Mouse (Mus musculus) testis, adult 2 months (tissue): ENCODE measurements around the gene Olfr781. TPM values are rescaled to one million over a fixed set of nuclear protein-coding genes. Genes with fewer than 3 reads are reported as not detected.
"Not testable (repeated sequence)": the region's sequence is repeated elsewhere in the genome, so short reads cannot be mapped to it uniquely, and the experiment has no call there.

ENCODE experiments used
- H3K27ac ChIP-seq: fragments of 200-500 bp; 2 replicates; pipeline ENCODE4 v1.5.1; 2012; ENCODE audit warnings: low read depth, low read length; ENCODE audit not compliant: control insufficient read depth, insufficient read depth
- H3K27me3 ChIP-seq: fragments of 200-500 bp; 2 replicates; pipeline ENCODE4 v1.6.1; 2012; ENCODE audit warnings: mild to moderate bottlenecking, low read length, moderate library complexity; ENCODE audit not compliant: control insufficient read depth, insufficient read depth
- H3K36me3 ChIP-seq: fragments of 200-500 bp; 2 replicates; pipeline ENCODE4 v1.6.1; 2012; ENCODE audit warnings: mild to moderate bottlenecking, low read length; ENCODE audit not compliant: control insufficient read depth, insufficient read depth
- H3K4me1 ChIP-seq: fragments of 200-500 bp; 2 replicates; pipeline ENCODE4 v1.6.1; 2012; ENCODE audit warnings: low read length; ENCODE audit not compliant: control insufficient read depth, insufficient read depth
- H3K4me3 ChIP-seq: fragments of 200-500 bp; 2 replicates; pipeline ENCODE4 v1.5.1; 2012; ENCODE audit warnings: low read depth, mild to moderate bottlenecking, low read length, moderate library complexity, mixed read lengths; ENCODE audit not compliant: control insufficient read depth
- CTCF ChIP-seq: fragments of 200-500 bp; IDR thresholded peaks from 2 replicates; pipeline ENCODE4 v1.5.1; 2012; ENCODE audit warnings: low read depth, mild to moderate bottlenecking, inconsistent platforms, low read length, moderate library complexity; ENCODE audit not compliant: control insufficient read depth, insufficient read depth, insufficient replicate concordance
- POLR2A ChIP-seq: fragments of 200-500 bp; IDR thresholded peaks from 2 replicates; pipeline ENCODE4 v1.6.1; 2012; ENCODE audit warnings: low read depth, mild to moderate bottlenecking, inconsistent platforms, low read length, moderate library complexity; ENCODE audit not compliant: control insufficient read depth
- polyA plus RNA-seq: library from polyadenylated mRNA; depleted of rRNA; stranded (reverse); fragments of >200 nt; gene quantifications from 2 replicates; pipeline ENCODE4 v1.2.3, GENCODE M21; 2012; rRNA removed

Olfr781 gene
- polyA plus RNA-seq: not detected in 2 replicates

DNA sequence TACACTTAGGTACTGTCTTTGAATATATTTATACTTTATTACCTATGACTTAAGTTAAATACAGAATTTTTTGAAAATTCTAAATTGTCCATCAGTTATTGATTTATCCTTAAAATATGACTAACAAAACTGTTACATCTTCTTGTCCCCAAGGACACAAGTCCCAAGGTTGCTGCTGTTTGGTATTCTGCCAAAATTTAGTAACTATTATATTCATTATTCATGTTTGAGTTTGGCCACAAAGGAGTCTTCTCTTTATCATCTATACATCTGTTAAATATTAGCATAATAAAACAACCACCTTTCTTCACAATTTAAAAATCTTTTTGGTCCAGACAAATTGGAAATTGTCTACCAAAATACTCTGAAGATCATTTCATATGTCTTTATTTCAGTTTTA, at the start of gene Olfr781:
TSS of gene Olfr781 (plus strand) at position 301 of the 400 bp plus-strand sequence.
- TF ChIP-seq CTCF (no peak), POLR2A (no peak)

GRCm38 (mm10) chr10:129312973-129313372, 15.7 kb upstream of the Olfr781 start:
- not testable (repeated sequence) for H3K27ac ChIP-seq, H3K36me3 ChIP-seq, H3K4me1 ChIP-seq, H3K4me3 ChIP-seq, H3K27me3 ChIP-seq

More for the DNA sequence above, at the start of gene Olfr781:
- H3K27ac ChIP-seq: no peak within 1 kb of the TSS
- no peaks in the 10 kb centered on the region for H3K36me3 ChIP-seq
- no peak within 1 kb of the TSS for H3K4me3 ChIP-seq
- no peaks in the 10 kb centered on the region for H3K4me1 ChIP-seq
- H3K27me3 ChIP-seq: no peaks in the 10 kb centered on the region

DNA sequence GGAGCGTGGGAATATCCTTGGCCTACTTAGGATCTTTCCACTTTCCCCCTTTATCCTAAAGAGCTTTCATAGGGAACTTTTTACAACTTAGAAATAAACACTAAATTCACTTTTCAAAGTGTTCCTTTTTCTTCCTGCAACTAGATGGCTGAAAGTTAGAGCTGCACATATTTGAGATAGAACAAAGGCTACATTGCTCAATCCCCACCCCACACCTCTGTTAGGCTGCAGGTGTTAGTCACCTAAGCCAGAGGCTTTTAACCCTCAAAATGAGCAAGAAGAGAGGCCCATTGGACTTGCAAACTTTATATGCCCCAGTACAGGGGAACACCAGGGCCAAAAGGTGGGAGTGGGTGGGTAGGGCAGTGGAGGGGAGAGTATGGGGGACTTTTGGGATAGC, 15.1 kb upstream of the Olfr781 start:
- H3K36me3 ChIP-seq: not testable (repeated sequence)

DNA sequence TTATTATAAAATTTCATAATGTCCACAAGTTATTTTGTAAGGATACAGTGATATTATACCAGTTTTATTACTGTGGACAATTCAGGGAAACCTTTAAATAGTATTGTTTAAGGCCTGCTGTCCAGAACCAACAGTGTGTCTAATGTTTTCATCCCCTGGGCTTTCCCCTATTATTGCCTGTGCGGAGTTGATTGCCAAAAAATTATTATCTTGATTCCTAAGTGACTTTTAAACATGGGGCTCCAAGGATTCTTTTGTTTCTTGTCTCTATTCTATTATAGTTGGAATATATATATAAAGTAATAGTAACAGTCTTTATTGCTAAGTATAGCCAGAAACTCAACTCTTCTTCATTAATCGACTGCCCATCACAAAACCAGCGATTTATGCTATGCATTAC, 10.8 kb upstream of the Olfr781 start, which contains the start of gene Olfr780:
TSS of gene Olfr780 (plus strand) at position 301 of the 400 bp plus-strand sequence.
- TF ChIP-seq CTCF (no peak), POLR2A (no peak)
- no peaks in the 10 kb centered on the region for H3K4me1 ChIP-seq
- no peak within 1 kb of the TSS for H3K27ac ChIP-seq
- no peak within 1 kb of the TSS for H3K4me3 ChIP-seq
- H3K27me3 ChIP-seq: no peaks in the 10 kb centered on the region
- no peaks in the 10 kb centered on the region for H3K36me3 ChIP-seq

More for the DNA sequence above, 15.1 kb upstream of the Olfr781 start:
- not testable (repeated sequence) for H3K27ac ChIP-seq, H3K4me3 ChIP-seq, H3K4me1 ChIP-seq, H3K27me3 ChIP-seq

GRCm38 (mm10) chr10:129348550-129348949, 19.9 kb downstream of the Olfr781 start, which contains the start of gene Olfr782:
Gene Olfr782 (plus strand): TSS chr10:129348850.
- Histone ChIP-seq H3K36me3 (no peaks in the 10 kb centered on the region), H3K4me3 (no peak within 1 kb of the TSS), H3K27ac (no peak within 1 kb of the TSS), H3K27me3 (no peaks in the 10 kb centered on the region), H3K4me1 (no peaks in the 10 kb centered on the region)
- TF ChIP-seq CTCF: no peak
- TF ChIP-seq POLR2A: no peak

GRCm38 (mm10) chr10:129352475-129352874, 23.8 kb downstream of the Olfr781 start:
- not testable (repeated sequence) for H3K4me3 ChIP-seq, H3K4me1 ChIP-seq, H3K27me3 ChIP-seq, H3K27ac ChIP-seq, H3K36me3 ChIP-seq

DNA sequence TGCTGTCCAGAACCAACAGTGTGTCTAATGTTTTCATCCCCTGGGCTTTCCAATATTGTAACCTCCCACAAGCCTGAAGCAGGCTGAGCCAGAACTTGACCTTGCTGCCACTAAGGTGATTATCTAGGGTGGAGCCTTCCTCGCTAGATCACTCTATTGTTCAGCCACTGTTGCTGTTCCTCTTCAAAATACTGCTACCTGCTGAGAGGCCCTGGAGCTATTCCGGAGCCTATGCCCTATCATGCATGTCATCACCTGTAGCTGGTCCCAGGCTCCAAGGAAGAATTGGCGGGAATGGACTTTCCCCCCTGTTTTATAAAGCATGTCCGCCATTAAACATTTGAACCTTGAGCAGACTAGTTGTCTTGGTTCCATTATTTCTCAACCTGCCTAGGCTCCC, 27.8 kb downstream of the Olfr781 start:
- H3K36me3 ChIP-seq, H3K4me1 ChIP-seq, H3K4me3 ChIP-seq, H3K27me3 ChIP-seq, H3K27ac ChIP-seq: not testable (repeated sequence)

DNA sequence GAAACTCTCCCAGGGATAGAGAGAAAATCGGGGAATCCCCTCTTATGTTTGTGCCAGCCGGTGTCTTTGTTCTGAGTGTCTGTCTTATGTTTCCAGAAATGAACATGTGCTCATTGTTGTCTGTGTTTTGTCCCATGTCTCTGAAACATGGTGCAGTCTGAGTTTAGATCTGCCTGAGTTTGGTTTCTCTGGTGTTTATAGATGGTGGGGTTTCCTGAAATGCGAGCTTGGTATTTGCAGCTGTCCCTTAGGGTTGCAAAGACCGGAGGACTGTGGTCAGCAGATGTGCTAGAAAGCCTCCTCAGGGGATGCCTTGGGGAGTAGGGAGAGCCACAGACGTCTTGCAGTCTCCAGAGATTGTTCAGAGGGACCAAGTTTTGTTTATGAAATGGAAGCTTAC, 28.7 kb downstream of the Olfr781 start:
- Histone ChIP-seq H3K27me3 (no peaks in the 10 kb centered on the region), H3K36me3 (no peaks in the 10 kb centered on the region), H3K4me3 (no peak overlapping the region), H3K4me1 (no peaks in the 10 kb centered on the region), H3K27ac (no peak overlapping the region)
- TF ChIP-seq CTCF (no peak), POLR2A (no peak)

DNA sequence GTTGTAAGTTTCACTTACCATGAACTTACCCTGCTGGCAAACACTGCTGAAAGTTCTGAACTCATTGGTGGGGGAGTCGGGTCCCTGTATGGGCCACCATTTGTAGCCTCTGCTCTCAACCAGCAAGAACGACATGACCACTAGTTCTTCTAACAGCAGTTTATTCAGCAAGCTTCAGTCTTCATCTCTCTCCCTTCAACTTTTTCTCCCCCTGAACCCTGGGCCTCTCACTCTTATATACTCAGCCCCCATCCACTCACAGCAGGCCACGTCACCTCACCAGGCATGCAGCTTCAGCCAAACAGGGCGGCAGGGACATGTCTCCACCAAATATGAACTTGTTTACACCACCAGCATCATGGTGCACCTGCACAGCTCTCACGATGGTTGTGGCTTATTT, 45.4 kb downstream of the Olfr781 start:
- not testable (repeated sequence) for H3K4me1 ChIP-seq, H3K4me3 ChIP-seq, H3K27me3 ChIP-seq, H3K36me3 ChIP-seq, H3K27ac ChIP-seq

Other genes with a start within 250 kb of the Olfr781 start
- gene Olfr767, start 245.9 kb upstream of the Olfr781 start, polyA plus RNA-seq: not detected in 2 replicates
- gene Olfr768, start 229.5 kb upstream of the Olfr781 start, polyA plus RNA-seq: not detected in 2 replicates
- not detected in 2 replicates for gene Olfr769, start 211.0 kb upstream of the Olfr781 start, polyA plus RNA-seq
- gene Olfr770, start 189.9 kb upstream of the Olfr781 start, polyA plus RNA-seq: not detected in 2 replicates
- not detected in 2 replicates for gene Olfr771, start 164.1 kb upstream of the Olfr781 start, polyA plus RNA-seq
- not detected in 2 replicates for gene Olfr772, start 150.9 kb upstream of the Olfr781 start, polyA plus RNA-seq
- gene Olfr773, start 141.4 kb upstream of the Olfr781 start, polyA plus RNA-seq: not detected in 2 replicates
- gene Olfr774, start 92.7 kb upstream of the Olfr781 start, polyA plus RNA-seq: not detected in 2 replicates
- not detected in 2 replicates for gene Olfr775, start 80.4 kb upstream of the Olfr781 start, polyA plus RNA-seq
- not detected in 2 replicates for gene Olfr776, start 69.7 kb upstream of the Olfr781 start, polyA plus RNA-seq
- gene Olfr777, start 57.4 kb upstream of the Olfr781 start, polyA plus RNA-seq: not detected in 2 replicates
- gene Olfr780, start 10.7 kb upstream of the Olfr781 start, polyA plus RNA-seq: not detected in 2 replicates
- gene Olfr782, start 20.0 kb downstream of the Olfr781 start, polyA plus RNA-seq: not detected in 2 replicates
- gene Olfr784, start 55.2 kb downstream of the Olfr781 start, polyA plus RNA-seq: 0.07 TPM in 2 replicates
- not detected in 2 replicates for gene Olfr785, start 76.6 kb downstream of the Olfr781 start, polyA plus RNA-seq
- not detected in 2 replicates for gene Olfr786, start 98.5 kb downstream of the Olfr781 start, polyA plus RNA-seq
- gene Olfr787, start 133.0 kb downstream of the Olfr781 start, polyA plus RNA-seq: 1.5 TPM in 2 replicates
- 0.53 and 0.57 TPM in 2 replicates for gene Olfr788, start 142.1 kb downstream of the Olfr781 start, polyA plus RNA-seq
- gene Olfr789, start 155.9 kb downstream of the Olfr781 start, polyA plus RNA-seq: 0.05 TPM in 1 of 2 replicates, not detected in the other
- gene Olfr790, start 169.6 kb downstream of the Olfr781 start, polyA plus RNA-seq: 0.29 TPM in 1 of 2 replicates, not detected in the other
- not detected in 2 replicates for gene Olfr791, start 192.9 kb downstream of the Olfr781 start, polyA plus RNA-seq
- gene Olfr792, start 210.3 kb downstream of the Olfr781 start, polyA plus RNA-seq: not detected in 2 replicates
- not detected in 2 replicates for gene Olfr794, start 238.8 kb downstream of the Olfr781 start, polyA plus RNA-seq